Mouse (Mus musculus) liver, postnatal 0 days (tissue): Measurements from ENCODE around the gene Abcg3.

Experiments used
- CTCF ChIP-seq: sonication (generic); IDR thresholded peaks from 2 replicates; pipeline ENCODE4 v1.5.1; 2016; ENCODE audit warnings: antibody characterized with exemption, low read depth
- EP300 ChIP-seq: IDR thresholded peaks from 2 replicates; pipeline ENCODE4 v1.6.1; 2016; ENCODE audit warnings: antibody characterized with exemption, low read depth, mild to moderate bottlenecking

- TF ChIP-seq CTCF (no peak), EP300 (no peak)
Observed at GRCm38 (mm10) chr5:104946951-104947350, 35.6 kb downstream of the Abcg3 start.
